Mouse (Mus musculus) liver, adult 2 months (tissue): ENCODE results near the gene Ccdc36.

Experiments used
- CTCF ChIP-seq: fragments of 200-500 bp; IDR thresholded peaks from 2 replicates; pipeline ENCODE4 v1.5.1; 2011; ENCODE audit warnings: low read depth, low read length, control low read depth
- POLR2A ChIP-seq: fragments of 200-500 bp; IDR thresholded peaks from 2 replicates; pipeline ENCODE4 v1.6.1; 2011; ENCODE audit warnings: low read length, control low read depth; ENCODE audit not compliant: insufficient read depth; ENCODE audit errors: extremely low read depth

DNA sequence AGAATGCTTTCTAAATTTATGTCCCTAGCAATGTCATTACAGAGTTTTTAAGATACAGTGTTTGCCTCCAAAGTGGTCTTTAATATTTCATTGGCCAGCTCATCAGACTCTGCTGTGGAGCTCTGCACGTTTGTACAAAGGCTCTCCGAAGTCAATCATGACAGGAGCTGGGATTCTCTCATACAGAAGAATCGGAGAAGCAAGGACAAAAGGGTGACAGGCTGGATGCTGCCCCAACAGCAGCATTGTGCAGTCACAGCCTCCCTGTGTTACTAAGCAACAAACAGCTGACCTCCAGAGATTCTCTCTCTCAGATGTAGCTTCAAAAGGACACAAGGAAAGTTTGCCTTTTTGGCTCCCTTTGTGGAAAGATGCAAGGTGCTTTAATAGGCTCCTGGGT lies 7.9 kb upstream of the Ccdc36 start, which contains the start of gene BC048562:
- no peak for TF ChIP-seq CTCF
- TF ChIP-seq POLR2A, result no peak
